Mouse (Mus musculus) brain, embryonic 14.5 days (tissue): ENCODE results near the gene Maco1.
"Not testable (repeated sequence)": the region's sequence is repeated elsewhere in the genome, so short reads cannot be mapped to it uniquely, and the experiment has no call there.

ENCODE experiments used
- CTCF ChIP-seq: fragments of 200-500 bp; IDR thresholded peaks from 2 replicates; pipeline ENCODE4 v1.5.1; 2012; ENCODE audit warnings: inconsistent platforms, mild to moderate bottlenecking, moderate library complexity, borderline replicate concordance; ENCODE audit not compliant: insufficient read depth, insufficient read length; ENCODE audit errors: extremely low read depth
- POLR2A ChIP-seq: fragments of 200-500 bp; IDR thresholded peaks from 2 replicates; pipeline ENCODE4 v1.6.1; 2012; ENCODE audit warnings: mild to moderate bottlenecking, inconsistent platforms, borderline replicate concordance; ENCODE audit not compliant: poor library complexity, insufficient read depth, insufficient read length, severe bottlenecking; ENCODE audit errors: extremely low read depth

GRCm38 (mm10) chr4:134794959-134795358, 58.2 kb downstream of the Maco1 start:
- TF ChIP-seq POLR2A, CTCF: not testable (repeated sequence)
